Mouse (Mus musculus) myocyte (in vitro differentiated cells): Measurements from ENCODE around the gene Supt3.

ENCODE experiments used
- CEBPB ChIP-seq: IDR thresholded peaks from 2 replicates; pipeline ENCODE4 v1.6.1; 2011; ENCODE audit warnings: mild to moderate bottlenecking, moderate library complexity; ENCODE audit not compliant: poor library complexity, insufficient read depth, severe bottlenecking
- MAX ChIP-seq: IDR thresholded peaks from one replicate; pipeline ENCODE4 v1.6.1; 2011; ENCODE audit warnings: low read depth, mild to moderate bottlenecking, control low read depth
- MYOD1 ChIP-seq, 3 experiments: IDR thresholded peaks; one replicate each; pipeline ENCODE4 v1.6.1; 2011; ENCODE audit warnings: control low read depth in 2 of 3, low read depth in 2 of 3, mild to moderate bottlenecking in 2 of 3, moderate library complexity in 1 of 3; ENCODE audit not compliant: insufficient read length in 2 of 3, control insufficient read depth in 1 of 3
- POLR2A ChIP-seq: IDR thresholded peaks from one replicate; pipeline ENCODE4 v1.6.1; 2011; ENCODE audit warnings: low read depth, mild to moderate bottlenecking, control low read depth, moderate library complexity; ENCODE audit not compliant: insufficient read length
- POLR2AphosphoS2 ChIP-seq: IDR thresholded peaks from one replicate; pipeline ENCODE4 v1.6.1; 2011; ENCODE audit warnings: low read depth, control low read depth; ENCODE audit not compliant: insufficient read length

GRCm38 (mm10) chr17:45081521-45081920 lies 304.6 kb downstream of the Supt3 start:
- TF ChIP-seq POLR2AphosphoS2 (no peak), CEBPB (no peak), POLR2A (no peak), MAX (no peak), MYOD1 (IDR thresholded peaks at IDR 0.05; ENCODE audit: control insufficient read depth in 1 of 3, insufficient read length in 2 of 3, low read depth in 2 of 3) (no peak)
